Mouse (Mus musculus): ENCODE measurements at regions not wholly inside any gene's neighbourhood (a gene's known extent, or its start where the extent isn't known, plus 50 kb on each side); places are given as distances from the start of the nearest gene placed in this dataset.

DNA sequence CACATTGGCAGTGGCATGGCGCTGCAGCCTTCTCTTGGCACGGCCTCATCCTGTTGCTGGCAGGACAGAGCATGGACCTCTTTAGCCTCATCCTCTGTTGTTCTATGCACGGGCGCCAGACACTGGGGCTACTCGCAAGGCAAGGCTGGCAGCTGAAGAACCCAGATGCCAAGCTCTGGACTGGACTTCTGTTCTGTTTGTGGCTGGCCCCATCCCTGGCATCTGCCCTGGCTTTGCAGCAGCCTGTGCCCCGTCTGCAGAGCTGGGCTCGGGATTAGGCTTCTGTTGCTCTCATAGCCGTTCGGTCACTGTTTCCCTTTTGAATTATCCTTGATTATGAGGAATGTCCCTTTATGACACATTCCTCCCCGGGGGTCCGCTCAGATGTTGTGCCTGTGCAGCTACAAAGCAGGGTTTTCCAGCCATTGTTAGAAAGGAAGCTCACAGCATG, 214.6 kb upstream of the Tbc1d5 start:
- DNase-seq, result no peak

DNA sequence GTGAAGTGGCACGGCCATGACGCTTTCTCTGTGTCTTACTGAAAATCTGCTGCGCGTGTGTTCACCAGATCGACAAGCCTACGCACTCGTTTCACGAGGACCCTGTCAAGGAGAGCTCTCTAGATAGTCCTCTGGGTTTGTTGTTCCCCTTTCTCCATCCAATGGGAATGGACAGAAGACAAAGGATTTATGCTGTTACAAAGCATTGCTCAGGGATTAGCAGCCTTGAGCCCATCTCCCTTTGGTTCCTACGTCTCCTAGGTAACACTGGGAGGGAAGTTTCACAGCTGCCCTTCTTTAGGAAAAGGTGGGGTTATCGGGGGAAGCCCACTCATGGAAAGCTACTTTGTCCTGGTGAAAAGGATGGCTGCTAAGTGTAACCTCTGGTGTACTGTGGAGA, 212.7 kb upstream of the Tbc1d5 start:
- DNase-seq, result no peak

GRCm38 (mm10) chr17:51382552-51382951, 203.4 kb upstream of the Tbc1d5 start:
- DNase-seq, result no peak

DNA sequence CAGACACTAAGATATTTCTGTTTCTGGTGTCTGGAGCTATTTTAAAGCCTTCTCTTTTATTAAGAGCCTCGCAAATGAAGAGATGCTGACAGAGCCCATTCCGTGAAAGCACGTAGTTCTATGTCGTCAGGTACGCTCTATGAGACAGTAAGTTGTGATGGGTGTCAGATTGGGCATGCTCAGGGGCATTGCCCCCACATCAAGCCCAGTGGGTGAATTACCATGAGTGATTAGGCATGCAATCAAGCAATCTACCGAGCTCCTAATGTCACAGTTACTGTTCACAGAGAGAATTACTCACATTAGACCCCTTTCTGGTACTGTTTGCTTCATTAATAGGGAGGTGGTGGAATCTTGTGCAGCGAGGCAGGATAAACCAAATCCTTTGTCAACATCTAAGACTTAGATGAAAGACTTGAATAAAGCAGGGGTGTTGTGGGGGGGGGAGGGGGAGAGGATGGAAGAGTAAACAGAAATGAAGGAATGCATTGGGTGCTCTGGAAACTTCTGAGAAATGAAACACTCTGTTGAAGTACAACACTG, 192.9 kb upstream of the Tbc1d5 start:
- no peak for DNase-seq

- no peak for DNase-seq
Measured at GRCm38 (mm10) chr17:51370990-51371389, 191.8 kb upstream of the Tbc1d5 start.

DNA sequence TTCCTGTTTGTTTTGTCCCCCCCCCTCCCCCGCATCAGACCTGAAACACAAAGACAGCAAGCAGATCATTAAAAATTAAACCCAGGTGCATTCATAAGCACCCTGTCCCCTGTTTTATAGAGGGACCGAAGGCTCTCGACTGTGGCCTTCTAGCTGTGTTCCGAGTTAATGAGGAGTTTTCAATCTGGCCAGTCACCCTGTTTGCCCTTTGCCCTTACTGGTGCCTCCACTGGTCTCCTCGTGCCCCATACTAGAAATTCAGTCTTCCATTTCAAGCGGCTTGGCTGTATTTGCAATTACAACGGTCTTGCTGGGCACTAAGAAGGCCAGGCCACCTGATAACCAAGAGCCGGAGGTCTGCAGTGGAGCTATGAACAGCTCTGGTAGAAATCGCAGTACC, 190.9 kb upstream of the Tbc1d5 start:
- DNase-seq, result no peak

- DNase-seq, result no peak
Measured at GRCm38 (mm10) chr17:51362801-51363200, 183.6 kb upstream of the Tbc1d5 start.

DNA sequence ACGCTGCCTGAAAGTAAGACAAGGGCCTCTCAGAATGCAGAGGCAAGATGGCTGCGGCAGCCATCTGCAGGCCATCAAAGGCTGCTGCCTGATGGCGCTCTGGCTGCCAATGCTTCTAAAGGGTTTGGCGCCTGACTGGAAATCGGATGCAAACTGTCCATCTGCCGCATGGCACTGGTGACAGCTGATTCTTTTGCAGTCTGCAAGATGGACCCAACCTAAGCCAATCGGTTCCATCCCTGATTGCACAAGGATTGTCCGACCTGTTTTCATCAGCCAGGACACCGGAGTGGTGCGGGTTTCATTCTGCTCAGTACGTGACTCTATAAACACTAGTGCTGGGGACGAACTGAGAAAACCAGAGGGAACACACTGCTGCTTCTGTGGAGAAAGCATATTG, 183.1 kb upstream of the Tbc1d5 start:
- DNase-seq, result no peak

- DNase-seq, result no peak
Measured at GRCm38 (mm10) chr17:51358362-51358739, 179.2 kb upstream of the Tbc1d5 start.

DNA sequence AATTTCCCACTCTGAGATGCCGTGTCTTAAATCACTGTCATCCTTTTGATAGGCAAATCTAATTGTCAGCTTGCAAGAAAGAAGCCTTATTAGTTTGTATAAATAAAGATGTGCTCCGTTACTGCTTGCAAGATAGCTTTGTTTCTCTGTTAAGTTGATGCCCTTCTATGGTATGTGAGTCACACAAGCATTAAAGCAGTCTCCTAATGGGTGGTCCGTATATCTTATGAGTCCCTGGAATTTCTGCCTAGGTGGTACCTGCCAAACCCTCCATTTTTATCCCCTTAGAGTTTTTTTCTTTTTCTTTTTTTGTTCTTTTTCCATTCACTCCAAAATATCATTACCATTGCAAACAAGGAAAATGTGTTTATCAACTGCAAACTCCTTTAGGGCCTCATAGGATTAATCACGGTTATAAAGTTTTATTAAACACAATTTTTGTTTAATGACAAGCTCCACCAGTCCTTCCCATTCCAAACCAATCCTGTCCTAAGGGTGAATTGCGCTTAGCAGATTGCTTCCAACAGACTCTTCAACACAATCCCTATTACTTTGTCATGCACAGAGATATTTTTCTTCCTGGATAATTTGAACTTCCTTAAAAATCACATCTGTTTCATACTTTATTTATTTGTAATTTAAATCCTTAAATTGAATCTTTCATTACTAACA, 178.7 kb upstream of the Tbc1d5 start:
- DNase-seq, result no peak

DNA sequence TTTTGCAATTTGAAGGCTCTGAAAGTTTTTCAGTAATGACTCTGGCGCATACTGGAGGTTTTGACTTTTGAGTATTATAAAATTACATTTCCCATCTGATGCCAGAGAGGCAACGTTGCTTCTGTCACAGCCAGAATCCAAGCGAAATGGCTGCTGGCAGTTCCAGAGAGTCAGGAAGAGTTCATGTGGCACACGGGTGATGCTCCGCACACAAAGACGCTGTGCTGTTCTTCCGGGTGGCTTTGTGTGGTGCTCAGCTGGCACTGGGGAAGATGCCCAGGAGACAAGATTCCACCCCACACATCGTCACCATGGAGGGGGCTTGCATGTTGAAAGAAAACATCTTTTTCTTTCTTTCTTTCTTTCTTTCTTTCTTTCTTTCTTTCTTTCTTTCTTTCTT, 177.3 kb upstream of the Tbc1d5 start:
- no peak for DNase-seq

DNA sequence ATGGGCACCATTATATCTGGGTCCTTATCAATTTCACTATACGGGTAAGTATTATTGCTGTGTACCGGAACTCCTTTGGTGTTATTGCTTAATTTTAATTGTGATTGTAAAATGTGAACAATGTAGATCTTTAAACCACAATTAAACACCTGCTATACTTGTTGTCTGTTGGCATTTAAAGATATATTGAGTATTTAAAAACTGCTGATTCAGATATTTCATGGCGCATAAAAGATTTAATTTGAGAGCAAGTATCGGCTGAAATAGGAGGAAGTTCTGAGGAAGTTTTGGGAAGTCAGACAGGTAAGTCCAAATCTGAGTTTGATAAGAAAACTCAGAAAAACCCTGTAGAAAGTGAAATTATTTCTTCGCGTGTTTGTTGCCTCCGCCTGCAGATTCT, 142.7 kb upstream of the Tbc1d5 start:
- DNase-seq, result no peak

GRCm38 (mm10) chr17:51321025-51321424, 141.9 kb upstream of the Tbc1d5 start:
- DNase-seq, result no peak

- DNase-seq, result peak; percentile 6
Measured at GRCm38 (mm10) chr17:51304964-51305363, 125.8 kb upstream of the Tbc1d5 start.

DNA sequence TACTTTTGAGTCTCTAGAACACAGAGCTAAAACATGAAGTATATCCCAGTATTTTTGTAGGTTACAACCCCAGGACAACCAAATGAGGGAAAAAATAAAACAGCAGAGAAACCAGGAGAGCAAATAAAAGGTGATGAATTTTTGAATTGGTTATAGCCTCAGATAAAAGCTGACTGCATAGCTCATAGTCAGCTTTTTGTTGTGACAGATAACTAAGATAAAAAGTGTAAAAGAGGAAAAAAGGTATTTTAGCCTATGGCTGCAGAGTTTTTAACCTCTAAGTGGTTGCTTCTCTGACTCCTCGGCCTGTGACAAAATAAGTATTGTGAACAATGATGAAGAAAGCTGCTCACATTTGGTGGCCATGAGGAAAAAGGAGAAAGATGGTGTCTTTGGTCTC, 111.6 kb upstream of the Tbc1d5 start:
- DNase-seq, result no peak

DNA sequence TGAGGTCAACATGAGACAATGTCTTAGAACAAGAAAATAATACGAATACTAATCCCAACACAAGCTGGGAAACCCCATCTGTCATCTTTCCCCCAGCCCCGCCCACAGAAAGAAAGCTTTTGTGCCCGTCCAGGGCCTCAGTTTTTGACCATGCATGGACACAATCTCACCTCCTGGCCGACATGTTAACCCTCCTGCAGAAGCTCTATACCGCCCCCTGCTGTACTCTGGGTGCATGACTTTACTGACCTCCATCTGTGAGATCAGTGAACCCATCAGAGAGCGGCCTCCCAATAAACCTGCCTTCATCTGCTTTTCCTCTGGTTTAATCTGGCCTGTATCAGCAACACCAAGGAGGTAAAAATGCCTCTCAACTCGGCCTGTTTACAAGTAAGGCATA, 109.6 kb upstream of the Tbc1d5 start:
- DNase-seq, result peak; percentile 80

DNA sequence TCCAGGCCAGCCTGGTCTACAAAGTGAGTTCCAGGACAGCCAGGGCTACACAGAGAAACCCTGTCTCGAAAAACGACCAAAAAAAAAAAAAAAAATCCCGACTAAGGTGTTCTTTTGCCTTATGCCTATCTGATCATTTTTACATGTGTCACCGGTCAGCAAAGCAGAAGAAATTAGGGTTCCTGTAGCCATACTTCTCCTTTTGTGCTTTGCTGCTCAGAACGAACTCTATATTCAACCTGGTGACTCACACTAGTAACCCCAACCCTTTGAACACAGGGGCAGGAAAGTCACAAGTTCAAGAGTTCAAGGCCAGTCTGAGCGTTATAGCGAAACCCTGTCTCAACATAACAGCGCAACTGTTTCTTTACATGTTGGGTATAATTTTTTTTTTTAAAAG, 108.7 kb upstream of the Tbc1d5 start:
- no peak for DNase-seq

DNA sequence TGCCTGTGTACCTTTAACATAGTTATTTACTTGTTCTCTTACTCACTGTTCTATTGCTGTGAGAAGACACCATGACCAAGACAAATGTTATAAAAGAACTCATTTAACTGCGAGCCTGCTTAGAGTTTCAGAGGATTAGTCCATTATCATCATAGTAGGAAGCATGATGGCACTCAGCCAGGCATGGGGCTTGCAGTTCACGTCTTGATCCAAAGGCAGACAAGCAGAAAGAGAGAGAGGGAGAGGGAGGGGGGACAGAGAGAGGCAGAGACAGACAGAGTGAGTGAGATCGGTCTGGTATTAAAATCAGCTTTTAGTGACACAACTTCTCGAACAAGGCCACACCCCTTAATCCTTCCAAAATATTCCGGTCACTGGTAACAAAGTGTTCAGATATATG, 106.2 kb upstream of the Tbc1d5 start:
- no peak for DNase-seq

DNA sequence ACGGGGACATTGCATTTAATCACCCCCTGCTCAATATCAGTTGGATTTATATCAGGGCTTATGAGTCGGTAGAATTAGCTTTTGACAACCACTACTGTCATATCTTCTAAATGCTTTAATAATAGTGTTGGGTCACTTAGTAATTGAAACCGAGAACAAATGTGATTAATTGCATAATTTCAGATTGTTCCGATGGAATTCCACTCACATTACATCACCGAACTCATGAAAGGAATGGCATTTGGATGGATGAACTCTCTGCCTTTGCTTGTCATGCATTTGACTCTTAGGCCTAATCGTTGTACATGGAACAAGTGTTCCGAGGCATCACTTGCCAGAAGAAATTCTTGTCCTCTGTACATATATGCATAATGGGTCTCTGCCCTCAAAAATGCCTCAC, 99.6 kb upstream of the Tbc1d5 start:
- no peak for DNase-seq

DNA sequence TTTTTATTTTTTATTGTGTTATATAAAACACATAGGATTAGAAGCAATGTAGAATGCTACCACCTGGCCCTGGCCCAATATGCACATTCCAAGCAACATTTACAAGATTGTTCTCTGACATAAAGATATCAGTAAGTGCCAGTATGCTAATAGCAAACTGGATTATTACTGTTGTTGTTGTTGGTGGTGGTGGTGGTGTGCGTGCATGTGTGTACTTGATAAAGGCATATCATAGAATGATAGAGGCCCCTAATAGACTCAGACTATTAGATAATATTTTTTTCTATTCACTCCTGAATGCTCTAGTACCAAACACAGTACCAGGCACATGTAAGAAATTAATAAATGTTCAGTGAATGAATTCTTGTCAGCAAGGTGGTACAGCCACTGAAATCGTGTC, 98.9 kb upstream of the Tbc1d5 start:
- no peak for DNase-seq

- no peak for DNase-seq
Measured at GRCm38 (mm10) chr17:51277161-51277560, 98.0 kb upstream of the Tbc1d5 start.

GRCm38 (mm10) chr17:51272025-51272424, 92.9 kb upstream of the Tbc1d5 start:
- DNase-seq, result no peak

- no peak for DNase-seq
Measured at GRCm38 (mm10) chr17:51262946-51263345, 83.8 kb upstream of the Tbc1d5 start.

DNA sequence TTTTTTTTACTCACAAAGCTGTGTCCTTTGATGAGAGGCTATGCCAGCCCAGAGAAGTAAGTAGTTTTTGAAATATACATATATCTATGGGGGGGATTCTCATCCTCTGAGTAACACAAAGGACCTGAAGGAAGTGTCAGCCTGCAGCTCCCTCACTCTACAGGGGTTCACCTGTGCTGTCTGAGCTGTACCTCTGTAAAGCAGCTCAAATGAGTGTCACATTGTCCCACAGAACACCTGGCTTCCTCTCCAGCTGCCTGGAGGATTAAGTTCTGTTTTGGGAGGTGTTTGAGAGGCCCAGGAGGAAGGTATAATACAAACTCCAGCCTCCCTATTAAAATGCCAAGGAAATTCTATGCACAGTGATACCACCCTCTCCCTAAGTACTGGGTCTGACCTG, 83.3 kb upstream of the Tbc1d5 start:
- no peak for DNase-seq

GRCm38 (mm10) chr17:51258316-51258715, 79.2 kb upstream of the Tbc1d5 start:
- DNase-seq, result no peak

Data from lung, postnatal 36 days (tissue).